Mouse (Mus musculus): ENCODE measurements around the gene Stx1a.

Gene Stx1a

DNA sequence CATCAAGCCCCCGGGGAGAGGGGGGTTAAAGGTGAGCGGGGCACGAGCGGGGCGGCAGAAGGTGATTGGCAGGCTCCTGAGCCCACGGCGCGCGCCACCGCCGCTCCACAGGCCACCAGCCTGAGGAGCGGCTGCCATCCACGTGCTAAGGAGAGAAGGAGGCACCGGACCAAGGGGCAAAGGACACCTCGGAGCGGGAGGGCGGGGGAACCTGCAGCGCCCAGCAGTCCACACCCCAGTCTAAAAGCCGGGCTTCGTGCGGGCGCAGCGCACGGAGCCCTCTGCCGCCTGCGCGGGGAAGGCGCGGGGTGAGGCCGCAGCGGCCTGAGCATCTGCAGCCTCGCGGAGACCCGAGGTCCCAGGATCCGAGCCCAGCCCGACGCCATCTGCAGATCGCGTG is 66.4 kb downstream of the Stx1a start, which contains the start of gene Mlxipl:
Gene Mlxipl (plus strand): TSS at position 238 of the 400 bp plus-strand sequence.
- peak; percentile 58 to 78 for DNase-seq
